Mouse (Mus musculus) ES-E14 (cell line): ENCODE data around the gene Ttll5. TPM values are rescaled to one million over a fixed set of nuclear protein-coding genes. Genes with fewer than 3 reads are reported as not detected.

Experiments
- DNase-seq: peaks from one replicate; pipeline ENCODE4 v3.0.0-alpha.2; 2013; ENCODE audit warnings: low read depth, low spot score
- H3K27ac ChIP-seq: 2 replicates; pipeline ENCODE4 v1.5.1; 2012; ENCODE audit warnings: low read depth, mild to moderate bottlenecking, low read length, moderate library complexity, mixed read lengths; ENCODE audit not compliant: poor library complexity, insufficient read depth, severe bottlenecking
- H3K36me3 ChIP-seq: 2 replicates; pipeline ENCODE4 v1.6.1; 2012; ENCODE audit warnings: mild to moderate bottlenecking, low read length, moderate library complexity, mixed read lengths; ENCODE audit not compliant: control insufficient read depth, poor library complexity, insufficient read depth, severe bottlenecking
- H3K4me1 ChIP-seq, 2 experiments: fragments of 150-350 bp in 1 of 2; sonication (generic) in 1 of 2; 2 replicates each; pipeline ENCODE4 v1.6.1; 2012; ENCODE audit warnings: low read length in 2 of 2, mild to moderate bottlenecking in 1 of 2, mixed read lengths in 1 of 2; ENCODE audit not compliant: control insufficient read depth in 2 of 2, insufficient read depth in 2 of 2, poor library complexity in 1 of 2
- H3K4me3 ChIP-seq, 2 experiments: fragments of 150-350 bp in 1 of 2; sonication (generic) in 1 of 2; 2 replicates each; pipeline ENCODE4 v1.5.1; 2012; ENCODE audit warnings: low read length in 2 of 2, low read depth in 1 of 2, mild to moderate bottlenecking in 1 of 2, mixed read lengths in 1 of 2; ENCODE audit not compliant: insufficient read depth in 1 of 2, poor library complexity in 1 of 2, severe bottlenecking in 1 of 2
- H3K9ac ChIP-seq: 2 replicates; pipeline ENCODE4 v1.6.1; 2012; ENCODE audit warnings: low read depth, mild to moderate bottlenecking, low read length, mixed read lengths; ENCODE audit not compliant: poor library complexity, insufficient read depth, severe bottlenecking
- H3K9me3 ChIP-seq: fragments of 150-350 bp; sonication (generic); 2 replicates; pipeline ENCODE4 v1.6.1; 2012; ENCODE audit warnings: low read depth, mild to moderate bottlenecking, low read length; ENCODE audit not compliant: control insufficient read depth, insufficient read depth
- CHD2 ChIP-seq: IDR thresholded peaks from 2 replicates; pipeline ENCODE4 v1.6.1; 2014; ENCODE audit warnings: mild to moderate bottlenecking, low read depth, low read length, inconsistent platforms
- HCFC1 ChIP-seq: IDR thresholded peaks from 2 replicates; pipeline ENCODE4 v1.6.1; 2012; ENCODE audit warnings: low read length, inconsistent platforms, borderline replicate concordance; ENCODE audit not compliant: insufficient read depth
- MAFK ChIP-seq: IDR thresholded peaks from 2 replicates; pipeline ENCODE4 v1.6.1; 2014; ENCODE audit warnings: mild to moderate bottlenecking, low read depth, low read length, inconsistent platforms; ENCODE audit not compliant: insufficient read depth
- ZC3H11A ChIP-seq: IDR thresholded peaks from 2 replicates; pipeline ENCODE4 v1.6.1; 2012; ENCODE audit warnings: low read depth, mild to moderate bottlenecking, inconsistent platforms, low read length, borderline replicate concordance
- ZNF384 ChIP-seq: IDR thresholded peaks from 2 replicates; pipeline ENCODE4 v1.6.1; 2012; ENCODE audit warnings: low read depth, low read length, inconsistent platforms
- in situ Hi-C, 2 experiments: fragments of 600-800 bp; cut with MboI; formaldehyde crosslinking; loops; one replicate each; pipeline ENCODE4 v1.15.1; 2025; ENCODE audit warnings: low sequenced_read_pairs in 2 of 2, inconsistent platforms in 1 of 2; ENCODE audit not compliant: unreplicated experiment in 2 of 2
- total RNA-seq: library from RNA; depleted of rRNA; stranded (reverse); fragments of 300-350 nt; gene quantifications from 2 replicates; pipeline ENCODE4 v1.2.3, GENCODE M21; 2012

The Ttll5 gene
- total RNA-seq, 1 experiment, result 18.6 TPM

DNA sequence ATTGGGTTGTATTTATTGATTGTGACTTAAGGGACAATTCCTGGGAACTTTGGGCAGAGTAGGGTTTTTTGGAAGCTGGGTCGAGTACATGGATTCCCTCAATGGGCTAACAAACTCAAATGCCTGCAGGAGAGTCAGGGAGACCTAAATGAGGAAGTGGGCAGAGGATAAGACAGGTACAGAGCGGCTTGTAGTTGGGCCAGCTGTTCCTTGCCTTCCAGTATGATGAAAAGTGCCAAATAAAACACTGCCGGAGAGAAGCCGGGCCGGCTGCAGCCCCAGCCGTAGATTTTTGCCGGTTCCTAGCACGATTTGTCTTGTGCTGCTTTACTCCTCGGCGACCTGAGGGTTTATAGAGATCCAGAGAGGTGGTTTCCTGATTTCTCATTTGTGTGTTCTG is 104.1 kb downstream of the Ttll5 start:
- no peak overlapping the region for H3K4me3 ChIP-seq
- H3K27ac ChIP-seq, result no peak overlapping the region
- no peaks in the 10 kb centered on the region for H3K4me1 ChIP-seq
- TF ChIP-seq HCFC1, result no peak
- no peak for TF ChIP-seq MAFK
- no peak for TF ChIP-seq ZC3H11A
- no peak for TF ChIP-seq ZNF384
- no peak for TF ChIP-seq CHD2
- peaks cover 5% of the 10 kb centered on the region; the same call in 1 of the 2 replicates for H3K36me3 ChIP-seq
- H3K9ac ChIP-seq, result no peak overlapping the region
- in situ Hi-C loops, result no loop called here
- DNase-seq, result no peak
- H3K9me3 ChIP-seq, result no peaks in the 10 kb centered on the region

DNA sequence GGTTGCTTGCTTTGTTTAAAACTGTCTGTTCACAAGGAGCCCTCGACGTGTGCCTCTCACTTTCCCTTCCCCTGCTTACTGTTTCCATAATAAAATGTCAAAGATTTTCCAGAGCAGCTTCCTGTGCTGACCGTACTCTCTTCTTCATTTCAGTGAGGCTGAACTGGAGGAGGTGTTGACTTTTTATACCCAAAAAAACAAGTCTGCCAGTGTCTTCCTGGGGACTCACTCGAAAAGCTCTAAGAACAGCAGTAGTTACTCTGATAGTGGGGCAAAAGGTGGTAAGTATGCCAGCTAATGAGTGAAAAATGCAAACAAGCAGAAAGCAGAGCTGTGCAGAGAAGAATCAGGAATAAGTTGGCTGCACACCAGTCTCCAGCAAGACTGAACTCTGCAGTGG is 105.3 kb downstream of the Ttll5 start:
- TF ChIP-seq CHD2 (no peak), HCFC1 (no peak), MAFK (no peak), ZC3H11A (no peak), ZNF384 (no peak)
- no peak for DNase-seq
- in situ Hi-C loops, result no loop called here
- peaks cover 6% of the 10 kb centered on the region; the same call in 1 of the 2 replicates for H3K36me3 ChIP-seq
- no peaks in the 10 kb centered on the region for H3K4me1 ChIP-seq
- H3K4me3 ChIP-seq, result no peak overlapping the region
- no peak overlapping the region for H3K9ac ChIP-seq
- H3K9me3 ChIP-seq, result no peaks in the 10 kb centered on the region
- H3K27ac ChIP-seq, result no peak overlapping the region

DNA sequence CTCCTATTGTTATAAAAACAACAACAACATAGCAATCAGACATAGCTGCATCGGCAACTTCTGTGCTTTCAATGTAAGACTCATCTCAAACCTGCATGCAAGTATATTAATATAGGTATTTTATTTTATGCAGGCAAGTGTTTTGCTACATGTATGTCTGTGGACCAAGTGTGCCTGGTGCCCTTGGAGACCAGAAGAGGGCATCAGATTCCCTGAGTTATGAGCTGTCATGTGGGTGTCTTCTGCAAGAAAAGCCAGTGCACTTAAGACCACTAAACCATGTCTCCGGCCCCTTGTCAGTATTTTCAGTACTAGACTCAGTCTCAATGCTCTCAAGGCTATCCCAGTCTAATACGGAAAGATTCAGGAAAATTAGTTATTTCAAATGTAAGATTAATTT is 106.3 kb downstream of the Ttll5 start:
- in situ Hi-C loops, result no loop called here
- no peaks in the 10 kb centered on the region for H3K9me3 ChIP-seq
- H3K4me3 ChIP-seq, result no peak overlapping the region
- DNase-seq, result no peak
- no peaks in the 10 kb centered on the region for H3K4me1 ChIP-seq
- no peak overlapping the region for H3K9ac ChIP-seq
- no peak for TF ChIP-seq MAFK
- no peak for TF ChIP-seq CHD2
- TF ChIP-seq ZNF384, result no peak
- TF ChIP-seq HCFC1, result no peak
- TF ChIP-seq ZC3H11A, result no peak
- H3K36me3 ChIP-seq, result peaks cover 6% of the 10 kb centered on the region; the same call in 1 of the 2 replicates
- no peak overlapping the region for H3K27ac ChIP-seq

DNA sequence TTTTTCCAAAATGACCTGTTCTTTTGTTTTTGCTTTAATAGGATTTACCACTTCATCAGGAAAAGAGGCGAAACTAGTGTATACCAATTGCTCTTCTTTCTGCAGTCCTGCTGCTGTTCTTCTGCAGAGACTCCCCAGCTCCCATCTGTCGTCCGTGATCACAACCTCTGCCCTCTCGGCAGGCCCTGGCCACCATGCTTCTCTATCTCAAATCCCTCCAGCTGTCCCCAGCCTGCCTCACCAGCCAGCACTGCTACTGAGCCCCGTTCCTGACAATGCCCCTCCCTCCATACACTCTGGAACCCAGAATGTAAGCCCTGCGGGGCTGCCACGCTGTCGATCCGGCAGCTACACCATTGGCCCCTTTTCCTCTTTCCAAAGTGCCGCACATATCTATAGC is 108.8 kb downstream of the Ttll5 start:
- H3K36me3 ChIP-seq, result peaks cover 4% of the 10 kb centered on the region; the same call in 1 of the 2 replicates
- no peaks in the 10 kb centered on the region for H3K9me3 ChIP-seq
- no peak overlapping the region for H3K4me3 ChIP-seq
- no peak overlapping the region for H3K9ac ChIP-seq
- DNase-seq, result no peak
- H3K27ac ChIP-seq, result no peak overlapping the region
- in situ Hi-C loops, result no loop called here
- no peaks in the 10 kb centered on the region for H3K4me1 ChIP-seq
- TF ChIP-seq HCFC1 (no peak), CHD2 (no peak), ZNF384 (no peak), MAFK (no peak), ZC3H11A (no peak)

DNA sequence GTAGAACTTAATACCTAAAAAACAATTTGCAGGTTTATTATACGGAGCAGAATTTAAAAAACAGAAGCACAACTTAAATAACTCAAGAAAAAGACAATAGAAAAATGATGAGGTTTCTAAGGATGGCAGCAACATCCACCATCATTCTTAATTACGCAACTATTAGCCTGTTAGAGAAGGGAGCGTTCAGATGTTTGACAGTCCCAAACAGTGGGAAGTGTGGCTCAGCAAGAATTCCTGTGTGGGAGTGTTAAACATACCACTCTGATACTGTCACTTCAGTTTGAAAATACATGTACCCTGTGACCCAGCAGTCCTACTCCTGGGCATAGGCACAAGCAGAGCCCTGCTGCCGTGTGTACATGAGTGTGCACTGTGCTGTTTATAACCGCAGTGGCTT is 112.9 kb downstream of the Ttll5 start:
- TF ChIP-seq MAFK (no peak), HCFC1 (no peak), ZNF384 (no peak), ZC3H11A (no peak), CHD2 (no peak)

More for the DNA sequence above, 112.9 kb downstream of the Ttll5 start:
- H3K9me3 ChIP-seq, result no peaks in the 10 kb centered on the region
- in situ Hi-C loops, result no loop called here
- no peak overlapping the region for H3K4me3 ChIP-seq
- peaks cover 4% of the 10 kb centered on the region; the same call in 1 of the 2 replicates for H3K36me3 ChIP-seq
- H3K4me1 ChIP-seq, result no peaks in the 10 kb centered on the region
- DNase-seq, result no peak
- no peak overlapping the region for H3K9ac ChIP-seq
- no peak overlapping the region for H3K27ac ChIP-seq
